Mouse (Mus musculus) G1E-ER4 (cell line): ENCODE results near the gene Sebox. TPM values are rescaled to one million over a fixed set of nuclear protein-coding genes. Genes with fewer than 3 reads are reported as not detected.

Source experiments
- GATA1 ChIP-seq: IDR thresholded peaks from one replicate; pipeline ENCODE4 v1.8.0; 2012; ENCODE audit warnings: low read length, inconsistent platforms
- polyA plus RNA-seq: library from polyadenylated mRNA; stranded (reverse); fragments of >175 nt; gene quantifications from 2 replicates; pipeline ENCODE4 v1.2.3, GENCODE M21; 2012

The Sebox gene
- polyA plus RNA-seq, 1 experiment = not detected

DNA sequence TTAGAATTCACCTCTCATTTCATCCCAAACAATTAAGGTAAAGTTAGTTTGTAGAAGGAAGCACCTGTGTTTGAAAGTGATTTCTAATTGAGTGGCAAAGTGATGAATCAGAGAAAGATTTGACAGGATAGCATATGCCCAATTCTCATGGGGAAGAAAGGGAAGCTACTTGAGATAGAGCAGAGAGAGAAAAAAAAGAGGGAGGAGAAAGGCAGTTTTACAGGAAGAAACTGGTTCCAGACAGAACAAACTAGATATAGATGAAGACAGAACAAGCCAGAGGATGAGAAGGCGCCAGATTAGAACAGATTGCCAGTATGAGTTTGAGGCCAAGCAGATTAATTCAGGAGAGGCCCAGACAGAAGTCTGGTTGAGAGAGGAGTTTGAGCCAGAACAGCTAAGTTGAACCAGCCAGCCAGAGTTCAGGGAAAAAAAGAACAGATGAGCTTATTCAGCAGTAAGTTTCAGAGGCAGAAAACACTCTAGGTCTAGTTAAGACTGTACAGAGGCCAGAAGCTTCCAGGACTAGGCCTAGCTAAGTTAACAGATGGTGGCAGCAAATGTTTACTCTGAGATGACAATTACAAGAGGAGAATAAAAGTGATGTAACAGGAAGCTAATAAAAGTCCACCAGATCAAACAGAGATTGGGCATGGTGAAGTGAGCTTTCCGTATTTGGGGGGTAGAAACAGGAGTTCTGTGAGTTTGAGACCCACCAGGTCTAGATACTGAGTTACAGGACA, 44.6 kb downstream of the Sebox start:
- no peak for TF ChIP-seq GATA1

DNA sequence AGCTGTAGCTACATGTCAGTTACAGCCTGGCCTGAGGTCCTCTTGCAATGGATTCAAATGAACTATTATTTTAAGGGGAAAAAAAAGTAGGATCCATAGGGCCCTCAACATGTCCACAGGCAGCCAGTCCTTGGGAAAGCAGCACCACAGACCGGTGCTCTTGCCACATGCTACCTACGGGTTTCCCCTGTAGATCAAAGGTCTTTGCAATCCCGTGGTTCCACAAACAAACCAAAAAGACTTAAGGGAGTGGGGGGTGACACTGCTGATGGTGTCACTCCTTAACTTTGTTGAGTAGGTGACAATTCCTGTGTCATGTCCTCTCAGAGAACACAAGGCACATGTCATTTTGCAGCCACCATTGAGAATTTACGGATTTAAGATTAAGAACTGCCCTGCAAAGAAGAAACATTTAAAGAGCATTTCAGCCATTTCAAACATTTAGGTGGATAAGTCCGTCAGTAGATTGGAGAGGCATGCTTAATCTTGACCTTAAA, 46.3 kb downstream of the Sebox start:
- TF ChIP-seq GATA1 = no peak

DNA sequence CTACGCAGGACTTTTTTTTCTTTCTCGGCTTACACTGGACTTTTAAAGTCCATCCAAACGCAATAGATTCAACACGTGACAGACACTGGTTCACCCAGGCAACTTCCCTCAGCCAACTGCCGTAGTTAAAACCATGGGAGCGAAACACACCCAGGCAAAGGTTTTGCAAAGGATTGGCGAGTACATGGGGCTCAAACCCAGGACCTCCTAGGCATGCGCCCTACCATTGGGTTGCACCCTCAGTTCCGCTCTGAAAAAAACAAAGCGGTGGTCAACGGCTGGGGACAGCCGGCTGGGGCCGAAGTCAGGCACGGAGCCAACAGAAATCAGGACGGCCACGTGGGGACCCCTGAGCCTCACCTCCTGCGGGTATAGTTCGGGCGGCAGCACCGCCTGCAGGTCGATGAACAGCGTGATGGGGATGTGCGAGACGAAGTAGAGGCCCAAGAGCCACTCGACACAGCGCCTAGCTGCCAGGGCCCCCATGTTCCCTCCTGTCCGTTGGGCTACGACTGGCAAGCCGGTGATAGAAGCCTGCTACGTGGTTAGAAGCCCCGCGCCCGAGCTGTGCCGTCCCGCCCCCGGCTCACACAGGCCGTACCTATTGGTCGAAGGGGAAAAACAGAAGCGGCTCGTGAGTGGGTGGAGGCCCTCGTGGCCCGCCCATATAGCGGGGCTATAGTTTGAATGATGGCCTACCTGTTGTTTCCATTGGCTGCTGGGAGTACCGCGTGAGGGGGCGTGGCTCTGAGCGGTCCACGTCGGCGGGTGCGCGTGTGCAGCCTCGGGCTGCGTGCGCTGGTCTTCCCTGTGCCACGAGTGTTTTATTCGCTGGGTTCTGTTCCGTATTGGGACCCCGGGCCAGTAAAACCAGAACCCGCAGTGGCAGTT, 47.2 kb downstream of the Sebox start, which contains the start of gene Tmem97:
Gene Tmem97 (minus strand): TSS at position 610 of the 891 bp plus-strand sequence.
- no peak for TF ChIP-seq GATA1

GRCm38 (mm10) chr11:78551059-78551398, 47.8 kb downstream of the Sebox start:
- TF ChIP-seq GATA1 = no peak

Other genes with a start within 250 kb of the Sebox start
- gene 2610507B11Rik, start 241.7 kb upstream of the Sebox start, polyA plus RNA-seq = 41.3 and 62.1 TPM in 2 replicates
- not detected in 2 replicates for gene BC030499, start 212.6 kb upstream of the Sebox start, polyA plus RNA-seq
- 28.8 and 67.9 TPM in 2 replicates for gene Spag5, start 201.9 kb upstream of the Sebox start, polyA plus RNA-seq
- 3.5 and 6.2 TPM in 2 replicates for gene Aldoc, start 180.5 kb upstream of the Sebox start, polyA plus RNA-seq
- 50.2 and 84.3 TPM in 2 replicates for gene Pigs, start 175.0 kb upstream of the Sebox start, polyA plus RNA-seq
- gene Unc119, start 160.0 kb upstream of the Sebox start, polyA plus RNA-seq = 28.0 and 37.7 TPM in 2 replicates
- not detected in 2 replicates for gene Foxn1, start 116.9 kb upstream of the Sebox start, polyA plus RNA-seq
- not detected in 2 replicates for gene Slc13a2, start 81.2 kb upstream of the Sebox start, polyA plus RNA-seq
- gene Slc46a1, start 37.8 kb upstream of the Sebox start, polyA plus RNA-seq = not detected in 2 replicates
- 0.01 TPM in 1 of 2 replicates, not detected in the other for gene Sarm1, start 5.7 kb upstream of the Sebox start, polyA plus RNA-seq
- gene Vtn, start 4.4 kb upstream of the Sebox start, polyA plus RNA-seq = not detected in 2 replicates
- 16.3 and 20.5 TPM in 2 replicates for gene Tmem199, start 8.7 kb downstream of the Sebox start, polyA plus RNA-seq
- 70.4 and 86.4 TPM in 2 replicates for gene Poldip2, start 8.7 kb downstream of the Sebox start, polyA plus RNA-seq
- 4.2 and 5.2 TPM in 2 replicates for gene Tnfaip1, start 32.9 kb downstream of the Sebox start, polyA plus RNA-seq
- 37.8 and 49.7 TPM in 2 replicates for gene Ift20, start 32.9 kb downstream of the Sebox start, polyA plus RNA-seq
- 32.9 and 33.4 TPM in 2 replicates for gene Tmem97, start 47.3 kb downstream of the Sebox start, polyA plus RNA-seq
- gene Nlk, start 193.9 kb downstream of the Sebox start, polyA plus RNA-seq = 10.2 and 12.0 TPM in 2 replicates
- 53.9 and 81.0 TPM in 2 replicates for gene Ccnq, start 248.3 kb downstream of the Sebox start, polyA plus RNA-seq